ENCODE assay signal across 13 mouse cellular contexts in the genomic region with DNA sequence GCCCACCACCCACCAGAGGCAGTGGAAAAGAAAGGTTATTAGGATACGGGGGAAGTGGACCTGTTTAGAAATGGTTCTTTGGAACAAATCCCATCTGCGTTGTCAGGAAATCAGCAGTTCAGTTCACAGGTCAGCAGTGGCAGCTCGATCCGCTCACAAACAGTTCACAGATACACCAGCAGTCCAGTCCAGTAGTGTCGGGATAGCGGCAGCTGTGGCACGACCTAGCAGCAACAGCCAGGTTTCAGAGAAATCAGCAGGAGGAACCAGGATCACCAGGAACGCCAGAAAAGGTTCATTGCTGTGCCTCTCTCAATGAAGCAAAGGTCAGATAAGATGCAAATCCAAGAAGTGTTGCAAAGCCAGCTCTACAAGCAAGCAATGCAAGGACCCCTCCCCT.
"Had no signal": no experiment of that assay in that cellular context is flagged by ENCODE, and none has a peak within 500 bp of the region (broad histone marks: within the 10 kb centered on the region; RNA-seq: fewer than 3 reads in every experiment).

No protein-coding gene starts in this region.

- H3K4me2 ChIP-seq: intestine, embryonic 15.5 days; limb, embryonic 12.5 days; lung, embryonic 15.5 days; midbrain, embryonic 12.5 days; neural tube, embryonic 13.5 days; stomach, embryonic 15.5 days had no signal

- DNase-seq: right cerebral cortex, postnatal 14 days; thymus, adult 2 months; thymus, postnatal 36 days had no signal

- H3K27ac ChIP-seq: intestine, embryonic 15.5 days; kidney, postnatal 0 days; layer of hippocampus, adult 2 months; limb, embryonic 12.5 days; liver, embryonic 14.5 days; lung, embryonic 15.5 days; midbrain, embryonic 12.5 days; neural tube, embryonic 13.5 days; stomach, embryonic 15.5 days had no signal

- ATAC-seq: intestine, embryonic 15.5 days; midbrain, embryonic 16.5 days had no signal

- H3K9ac ChIP-seq: intestine, embryonic 15.5 days; limb, embryonic 12.5 days; liver, embryonic 14.5 days; lung, embryonic 15.5 days; midbrain, embryonic 12.5 days; neural tube, embryonic 13.5 days; stomach, embryonic 15.5 days had no signal

- H3K4me1 ChIP-seq: limb, embryonic 12.5 days; stomach, embryonic 15.5 days had no signal

- H3K36me3 ChIP-seq: intestine, embryonic 15.5 days; limb, embryonic 12.5 days; lung, embryonic 15.5 days; midbrain, embryonic 12.5 days; neural tube, embryonic 13.5 days; stomach, embryonic 15.5 days had no signal

- H3K27me3 ChIP-seq: intestine, embryonic 15.5 days; limb, embryonic 12.5 days; lung, embryonic 15.5 days; midbrain, embryonic 12.5 days; neural tube, embryonic 13.5 days; stomach, embryonic 15.5 days had no signal

- H3K4me3 ChIP-seq: intestine, embryonic 15.5 days; layer of hippocampus, adult 2 months; limb, embryonic 12.5 days; lung, embryonic 15.5 days; midbrain, embryonic 12.5 days; neural tube, embryonic 13.5 days; stomach, embryonic 15.5 days had no signal

- H3K9me3 ChIP-seq: intestine, embryonic 15.5 days; limb, embryonic 12.5 days; lung, embryonic 15.5 days; midbrain, embryonic 12.5 days; neural tube, embryonic 13.5 days; stomach, embryonic 15.5 days had no signal
